Mouse (Mus musculus) embryonic facial prominence, embryonic 14.5 days (tissue): ENCODE measurements around the gene Itga9. TPM values are rescaled to one million over a fixed set of nuclear protein-coding genes. Genes with fewer than 3 reads are reported as not detected.

Source experiments
- ATAC-seq: fragments of 200-750 bp; cut with Nextera tagmentation; 2 replicates; pipeline ENCODE4 v1.8.0; 2017; ENCODE audit warnings: low read depth, moderate number of reproducible peaks, moderate TSS enrichment
- DNase-seq: peaks from one replicate; pipeline ENCODE4 v3.0.0-alpha.2; 2015; ENCODE audit warnings: low spot score
- H3K27ac ChIP-seq: fragments of 300-500 bp; sonication (generic); replicated peaks from 2 replicates; pipeline ENCODE4 v1.5.1; 2014; ENCODE audit warnings: low read depth, mild to moderate bottlenecking, low read length, moderate library complexity
- H3K27me3 ChIP-seq: fragments of 300-500 bp; sonication (generic); replicated peaks from 2 replicates; pipeline ENCODE4 v1.6.1; 2014; ENCODE audit warnings: low read length; ENCODE audit not compliant: control insufficient read depth, insufficient read depth
- H3K36me3 ChIP-seq: fragments of 300-500 bp; sonication (generic); 2 replicates; pipeline ENCODE4 v1.6.1; 2014; ENCODE audit warnings: low read length, mixed read lengths; ENCODE audit not compliant: control insufficient read depth, insufficient read depth
- H3K4me1 ChIP-seq: fragments of 300-500 bp; sonication (generic); 2 replicates; pipeline ENCODE4 v1.6.1; 2014; ENCODE audit warnings: antibody characterized with exemption, low read length; ENCODE audit not compliant: control insufficient read depth, insufficient read depth
- H3K4me2 ChIP-seq: fragments of 300-500 bp; sonication (generic); 2 replicates; pipeline ENCODE4 v1.6.1; 2014; ENCODE audit warnings: low read depth, mild to moderate bottlenecking, low read length, moderate library complexity, mixed read lengths
- H3K4me3 ChIP-seq: fragments of 300-500 bp; sonication (generic); 2 replicates; pipeline ENCODE4 v1.5.1; 2014; ENCODE audit warnings: low read depth, mild to moderate bottlenecking, low read length
- H3K9ac ChIP-seq: fragments of 300-500 bp; sonication (generic); 2 replicates; pipeline ENCODE4 v1.6.1; 2014; ENCODE audit warnings: low read depth, mild to moderate bottlenecking, low read length, moderate library complexity, mixed read lengths
- H3K9me3 ChIP-seq: fragments of 300-500 bp; sonication (generic); 2 replicates; pipeline ENCODE4 v1.6.1; 2016; ENCODE audit warnings: low read length; ENCODE audit not compliant: control insufficient read depth
- WGBS: fragments of 180-500 bp; shearing (Covaris S2); extraction: QIAGEN DNeasy Blood & Tissue Kit; methylation state at CpG from one replicate; pipeline ENCODE4 v1.1.7; 2014; 5-methylcytosine and 5-hydroxymethylcytosine counted together
- polyA plus RNA-seq: library from polyadenylated mRNA; unstranded; fragments of >200 nt; fragmentation: Nextera tagmentation; extraction: Ambion mirVana; gene quantifications from 2 replicates; pipeline ENCODE4 v1.2.1, GENCODE M21; 2014

Gene Itga9
- polyA plus RNA-seq, 1 experiment from 2014 or later: 13.7 TPM

GRCm38 (mm10) chr9:118574911-118575310 is 31.6 kb upstream of the Itga9 start:
- Histone ChIP-seq H3K36me3 (peaks cover 83% of the 10 kb centered on the region), H3K4me2 (no peak overlapping the region), H3K27me3 (no peaks in the 10 kb centered on the region), H3K9ac (no peak overlapping the region), H3K4me1 (no peaks in the 10 kb centered on the region), H3K27ac (no peak overlapping the region), H3K9me3 (no peaks in the 10 kb centered on the region), H3K4me3 (no peak overlapping the region)
- DNase-seq (no peak), ATAC-seq (no peak)
- WGBS: 89% methylated on average over 5 of the region's 5 CpGs

- no peak for DNase-seq
- 71% methylated on average over 6 of the region's 6 CpGs for WGBS
Measured at GRCm38 (mm10) chr9:118580371-118580770, 26.1 kb upstream of the Itga9 start.

GRCm38 (mm10) chr9:118582757-118583156 is 23.7 kb upstream of the Itga9 start:
- H3K4me1 ChIP-seq: no peaks in the 10 kb centered on the region
- no peak for ATAC-seq
- H3K36me3 ChIP-seq: peaks cover 41% of the 10 kb centered on the region
- no peak overlapping the region for H3K27ac ChIP-seq
- no peak overlapping the region for H3K4me2 ChIP-seq
- 69% methylated on average over 6 of the region's 6 CpGs for WGBS
- H3K27me3 ChIP-seq: no peaks in the 10 kb centered on the region
- H3K9ac ChIP-seq: no peak overlapping the region
- H3K4me3 ChIP-seq: no peak overlapping the region
- no peak for DNase-seq
- no peaks in the 10 kb centered on the region for H3K9me3 ChIP-seq

More at GRCm38 (mm10) chr9:118580371-118580770, 26.1 kb upstream of the Itga9 start:
- Histone ChIP-seq H3K4me1 (no peaks in the 10 kb centered on the region), H3K27ac (no peak overlapping the region), H3K9me3 (no peaks in the 10 kb centered on the region), H3K4me2 (no peak overlapping the region), H3K9ac (no peak overlapping the region), H3K4me3 (no peak overlapping the region), H3K36me3 (peaks cover 60% of the 10 kb centered on the region), H3K27me3 (no peaks in the 10 kb centered on the region)
- no peak for ATAC-seq

GRCm38 (mm10) chr9:118584838-118585237 is 21.7 kb upstream of the Itga9 start:
- Histone ChIP-seq H3K27ac (no peak overlapping the region), H3K9ac (no peak overlapping the region), H3K27me3 (no peaks in the 10 kb centered on the region), H3K4me2 (no peak overlapping the region), H3K9me3 (no peaks in the 10 kb centered on the region), H3K4me1 (peaks cover 2% of the 10 kb centered on the region; the same call in 1 of the 2 replicates), H3K4me3 (no peak overlapping the region), H3K36me3 (peaks cover 28% of the 10 kb centered on the region)
- DNase-seq (no peak), ATAC-seq (no peak)
- 86% methylated on average over 1 of the region's 1 CpGs for WGBS

- Histone ChIP-seq H3K4me3 (no peak overlapping the region), H3K9me3 (no peaks in the 10 kb centered on the region), H3K4me1 (peaks cover 5% of the 10 kb centered on the region; the same call in 1 of the 2 replicates), H3K36me3 (peaks cover 19% of the 10 kb centered on the region), H3K9ac (no peak overlapping the region), H3K27me3 (no peaks in the 10 kb centered on the region), H3K27ac (no peak overlapping the region), H3K4me2 (no peak overlapping the region)
- no peak for DNase-seq
- 72% methylated on average over 6 of the region's 6 CpGs for WGBS
- ATAC-seq: no peak
Measured at GRCm38 (mm10) chr9:118585998-118586397, 20.5 kb upstream of the Itga9 start.

- Histone ChIP-seq H3K9me3 (no peaks in the 10 kb centered on the region), H3K4me3 (no peak overlapping the region), H3K36me3 (peaks cover 12% of the 10 kb centered on the region; the same call in 1 of the 2 replicates), H3K9ac (no peak overlapping the region), H3K27ac (no peak overlapping the region), H3K4me1 (peaks cover 8% of the 10 kb centered on the region), H3K27me3 (no peaks in the 10 kb centered on the region), H3K4me2 (no peak overlapping the region)
- no peak for DNase-seq
- 43% methylated on average over 4 of the region's 4 CpGs for WGBS
- ATAC-seq: no peak
Measured at GRCm38 (mm10) chr9:118587115-118587514, 19.4 kb upstream of the Itga9 start.

GRCm38 (mm10) chr9:118589249-118589648 is 17.2 kb upstream of the Itga9 start:
- 18% methylated on average over 3 of the region's 3 CpGs for WGBS
- no peak for ATAC-seq
- Histone ChIP-seq H3K9ac (no peak overlapping the region), H3K27ac (no peak overlapping the region), H3K27me3 (no peaks in the 10 kb centered on the region), H3K9me3 (no peaks in the 10 kb centered on the region), H3K36me3 (no peaks in the 10 kb centered on the region), H3K4me3 (no peak overlapping the region), H3K4me2 (no peak overlapping the region), H3K4me1 (peaks cover 24% of the 10 kb centered on the region)
- DNase-seq: peak; percentile 73

- no peaks in the 10 kb centered on the region for H3K27me3 ChIP-seq
- H3K27ac ChIP-seq: no peak overlapping the region
- H3K36me3 ChIP-seq: no peaks in the 10 kb centered on the region
- ATAC-seq (peak; percentile 20; the same call in 1 of the 2 replicates), DNase-seq (peak; percentile 64)
- no peak overlapping the region for H3K4me3 ChIP-seq
- no peak overlapping the region for H3K9ac ChIP-seq
- WGBS: 48% methylated on average over 7 of the region's 7 CpGs
- no peak overlapping the region for H3K4me2 ChIP-seq
- H3K4me1 ChIP-seq: peaks cover 24% of the 10 kb centered on the region
- no peaks in the 10 kb centered on the region for H3K9me3 ChIP-seq
Measured at GRCm38 (mm10) chr9:118590230-118590629, 16.3 kb upstream of the Itga9 start.

- DNase-seq (no peak), ATAC-seq (no peak)
- Histone ChIP-seq H3K27me3 (no peaks in the 10 kb centered on the region), H3K4me3 (no peak overlapping the region), H3K36me3 (no peaks in the 10 kb centered on the region), H3K4me2 (no peak overlapping the region), H3K9ac (no peak overlapping the region), H3K27ac (no peak overlapping the region), H3K4me1 (peaks cover 24% of the 10 kb centered on the region), H3K9me3 (no peaks in the 10 kb centered on the region)
- 54% methylated on average over 6 of the region's 6 CpGs for WGBS
Measured at GRCm38 (mm10) chr9:118591633-118592032, 14.9 kb upstream of the Itga9 start.
